Mouse (Mus musculus): ENCODE measurements around the gene Nrxn3. TPM values are rescaled to one million over a fixed set of nuclear protein-coding genes. Genes with fewer than 3 reads are reported as not detected.

Gene Nrxn3
- polyA plus RNA-seq, 1 experiment = 0.09 TPM

GRCm38 (mm10) chr12:89661219-89661618 is 938.5 kb downstream of the Nrxn3 start:
- no peaks in the 10 kb centered on the region for H3K4me1 ChIP-seq
- no peaks in the 10 kb centered on the region for H3K36me3 ChIP-seq (replicated peaks; ENCODE audit: low read length)
- no peak overlapping the region for H3K4me3 ChIP-seq (replicated peaks)
- TF ChIP-seq FLI1 (IDR thresholded peaks at IDR 0.05; ENCODE audit: low read length) (no peak), GATA1 (IDR thresholded peaks at IDR 0.05; ENCODE audit: borderline replicate concordance, low read length) (no peak)
- no peaks in the 10 kb centered on the region for H3K9me3 ChIP-seq
- no peaks in the 10 kb centered on the region for H3K27me3 ChIP-seq (replicated peaks)

GRCm38 (mm10) chr12:89668856-89669255 is 946.2 kb downstream of the Nrxn3 start:
- no peaks in the 10 kb centered on the region for H3K36me3 ChIP-seq (replicated peaks; ENCODE audit: low read length)
- no peaks in the 10 kb centered on the region for H3K4me1 ChIP-seq
- H3K4me3 ChIP-seq (replicated peaks) = no peak overlapping the region
- no peaks in the 10 kb centered on the region for H3K27me3 ChIP-seq (replicated peaks)
- H3K9me3 ChIP-seq = no peaks in the 10 kb centered on the region
- TF ChIP-seq GATA1 (IDR thresholded peaks at IDR 0.05; ENCODE audit: borderline replicate concordance, low read length) (no peak), FLI1 (IDR thresholded peaks at IDR 0.05; ENCODE audit: low read length) (no peak)

GRCm38 (mm10) chr12:89672819-89673218 is 950.1 kb downstream of the Nrxn3 start:
- H3K9me3 ChIP-seq = no peaks in the 10 kb centered on the region
- H3K36me3 ChIP-seq (replicated peaks; ENCODE audit: low read length) = no peaks in the 10 kb centered on the region
- no peak overlapping the region for H3K4me3 ChIP-seq (replicated peaks)
- no peaks in the 10 kb centered on the region for H3K27me3 ChIP-seq (replicated peaks)
- H3K4me1 ChIP-seq = no peaks in the 10 kb centered on the region
- TF ChIP-seq GATA1 (IDR thresholded peaks at IDR 0.05; ENCODE audit: borderline replicate concordance, low read length) = no peak
- TF ChIP-seq FLI1 (IDR thresholded peaks at IDR 0.05; ENCODE audit: low read length) = no peak

GRCm38 (mm10) chr12:89685633-89686032 is 963.0 kb downstream of the Nrxn3 start:
- Histone ChIP-seq H3K36me3 (replicated peaks; ENCODE audit: low read length) (no peaks in the 10 kb centered on the region), H3K4me3 (replicated peaks) (no peak overlapping the region), H3K4me1 (peaks cover 5% of the 10 kb centered on the region; the same call in 1 of the 2 replicates), H3K9me3 (no peaks in the 10 kb centered on the region), H3K27me3 (replicated peaks) (no peaks in the 10 kb centered on the region)
- TF ChIP-seq FLI1 (IDR thresholded peaks at IDR 0.05; ENCODE audit: low read length) (no peak), GATA1 (IDR thresholded peaks at IDR 0.05; ENCODE audit: borderline replicate concordance, low read length) (no peak)

- H3K4me3 ChIP-seq (replicated peaks) = no peak overlapping the region
- TF ChIP-seq FLI1 (IDR thresholded peaks at IDR 0.05; ENCODE audit: low read length) (no peak), GATA1 (IDR thresholded peaks at IDR 0.05; ENCODE audit: borderline replicate concordance, low read length) (no peak)
- H3K4me1 ChIP-seq = peaks cover 5% of the 10 kb centered on the region; the same call in 1 of the 2 replicates
- H3K36me3 ChIP-seq (replicated peaks; ENCODE audit: low read length) = no peaks in the 10 kb centered on the region
- H3K9me3 ChIP-seq = no peaks in the 10 kb centered on the region
- no peaks in the 10 kb centered on the region for H3K27me3 ChIP-seq (replicated peaks)
Measured at GRCm38 (mm10) chr12:89689086-89689485, 966.4 kb downstream of the Nrxn3 start.

GRCm38 (mm10) chr12:89699469-89699868 is 976.8 kb downstream of the Nrxn3 start:
- no peaks in the 10 kb centered on the region for H3K4me1 ChIP-seq
- no peaks in the 10 kb centered on the region for H3K27me3 ChIP-seq (replicated peaks)
- no peak overlapping the region for H3K4me3 ChIP-seq (replicated peaks)
- no peak for TF ChIP-seq FLI1 (IDR thresholded peaks at IDR 0.05; ENCODE audit: low read length)
- TF ChIP-seq GATA1 (IDR thresholded peaks at IDR 0.05; ENCODE audit: borderline replicate concordance, low read length) = no peak
- no peaks in the 10 kb centered on the region for H3K36me3 ChIP-seq (replicated peaks; ENCODE audit: low read length)
- H3K9me3 ChIP-seq = no peaks in the 10 kb centered on the region

GRCm38 (mm10) chr12:89700937-89701458 is 978.3 kb downstream of the Nrxn3 start:
- no peaks in the 10 kb centered on the region for H3K27me3 ChIP-seq (replicated peaks)
- no peak overlapping the region for H3K4me3 ChIP-seq (replicated peaks)
- no peaks in the 10 kb centered on the region for H3K9me3 ChIP-seq
- TF ChIP-seq GATA1 (IDR thresholded peaks at IDR 0.05; ENCODE audit: borderline replicate concordance, low read length) (no peak), FLI1 (IDR thresholded peaks at IDR 0.05; ENCODE audit: low read length) (no peak)
- H3K36me3 ChIP-seq (replicated peaks; ENCODE audit: low read length) = no peaks in the 10 kb centered on the region
- no peaks in the 10 kb centered on the region for H3K4me1 ChIP-seq

- Histone ChIP-seq H3K36me3 (replicated peaks; ENCODE audit: low read length) (no peaks in the 10 kb centered on the region), H3K4me3 (replicated peaks) (no peak overlapping the region), H3K4me1 (no peaks in the 10 kb centered on the region), H3K27me3 (replicated peaks) (no peaks in the 10 kb centered on the region), H3K9me3 (no peaks in the 10 kb centered on the region)
- TF ChIP-seq GATA1 (IDR thresholded peaks at IDR 0.05; ENCODE audit: borderline replicate concordance, low read length) = no peak
- no peak for TF ChIP-seq FLI1 (IDR thresholded peaks at IDR 0.05; ENCODE audit: low read length)
Measured at GRCm38 (mm10) chr12:89702931-89703330, 980.3 kb downstream of the Nrxn3 start.

- TF ChIP-seq FLI1 (IDR thresholded peaks at IDR 0.05; ENCODE audit: low read length) (no peak), GATA1 (IDR thresholded peaks at IDR 0.05; ENCODE audit: borderline replicate concordance, low read length) (no peak)
Measured at GRCm38 (mm10) chr12:89707913-89708312, 985.2 kb downstream of the Nrxn3 start.

GRCm38 (mm10) chr12:89710459-89710858 is 987.8 kb downstream of the Nrxn3 start:
- TF ChIP-seq GATA1 (IDR thresholded peaks at IDR 0.05; ENCODE audit: borderline replicate concordance, low read length) (no peak), FLI1 (IDR thresholded peaks at IDR 0.05; ENCODE audit: low read length) (no peak)
- Histone ChIP-seq H3K27me3 (replicated peaks) (no peaks in the 10 kb centered on the region), H3K9me3 (peaks cover 3% of the 10 kb centered on the region; the same call in 1 of the 2 replicates), H3K4me1 (no peaks in the 10 kb centered on the region), H3K36me3 (replicated peaks; ENCODE audit: low read length) (no peaks in the 10 kb centered on the region), H3K4me3 (replicated peaks) (no peak overlapping the region)

More at GRCm38 (mm10) chr12:89707913-89708312, 985.2 kb downstream of the Nrxn3 start:
- H3K9me3 ChIP-seq = peaks cover 3% of the 10 kb centered on the region; the same call in 1 of the 2 replicates
- H3K36me3 ChIP-seq (replicated peaks; ENCODE audit: low read length) = no peaks in the 10 kb centered on the region
- no peaks in the 10 kb centered on the region for H3K27me3 ChIP-seq (replicated peaks)
- no peak overlapping the region for H3K4me3 ChIP-seq (replicated peaks)
- no peaks in the 10 kb centered on the region for H3K4me1 ChIP-seq
